Mouse (Mus musculus): ENCODE results near the gene Tctex1d1.

DNA sequence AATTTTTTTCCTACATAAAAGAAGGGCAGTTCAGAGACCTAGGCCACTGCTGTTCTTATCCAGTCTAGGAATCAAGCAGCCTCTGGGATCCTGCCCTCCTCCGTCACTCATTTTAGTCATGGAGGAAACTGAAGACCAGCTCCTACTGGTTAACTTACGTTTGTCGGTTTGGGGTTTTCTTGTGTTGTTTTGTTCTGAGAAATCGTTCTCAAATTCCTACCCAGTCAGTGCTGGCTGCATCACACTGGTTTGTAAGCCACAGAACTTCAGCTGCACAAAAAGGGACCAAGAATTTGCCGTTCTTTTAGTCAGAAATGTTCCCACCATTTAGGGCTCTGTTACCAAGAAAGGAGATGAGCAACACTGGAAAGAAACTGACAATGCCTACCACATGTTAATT is 11.0 kb downstream of the Tctex1d1 start:
- TF ChIP-seq POLR2A (IDR thresholded peaks at IDR 0.05; ENCODE audit: borderline replicate concordance, extremely low read depth, insufficient read depth, insufficient read length, poor library complexity, severe bottlenecking) = no peak
- no peak for TF ChIP-seq CTCF (IDR thresholded peaks at IDR 0.05; ENCODE audit: borderline replicate concordance, extremely low read depth, insufficient read depth, insufficient read length)
